Mouse (Mus musculus) limb, embryonic 10.5 days (tissue): ENCODE measurements around the gene Slc2a2. TPM values are rescaled to one million over a fixed set of nuclear protein-coding genes. Genes with fewer than 3 reads are reported as not detected.

ENCODE experiments used
- DNase-seq: peaks from one replicate; pipeline ENCODE4 v3.0.0-alpha.2; 2017; ENCODE audit warnings: low spot score
- H3K27ac ChIP-seq: fragments of 300-500 bp; sonication (generic); 2 replicates; pipeline ENCODE4 v1.5.1; 2016; ENCODE audit warnings: mild to moderate bottlenecking
- H3K27me3 ChIP-seq: fragments of 300-500 bp; sonication (generic); 2 replicates; pipeline ENCODE4 v1.6.1; 2016; ENCODE audit warnings: low read depth, mild to moderate bottlenecking; ENCODE audit not compliant: poor library complexity, severe bottlenecking
- H3K36me3 ChIP-seq: fragments of 300-500 bp; sonication (generic); 2 replicates; pipeline ENCODE4 v1.6.1; 2016; ENCODE audit warnings: mild to moderate bottlenecking, moderate library complexity
- H3K4me1 ChIP-seq: fragments of 300-500 bp; sonication (generic); 2 replicates; pipeline ENCODE4 v1.6.1; 2016
- H3K4me3 ChIP-seq: fragments of 300-500 bp; sonication (generic); 2 replicates; pipeline ENCODE4 v1.5.1; 2016; ENCODE audit warnings: mild to moderate bottlenecking, moderate library complexity
- H3K9me3 ChIP-seq: fragments of 300-500 bp; sonication (generic); replicated peaks from 2 replicates; pipeline ENCODE4 v1.6.1; 2016; ENCODE audit warnings: mild to moderate bottlenecking
- WGBS: fragments of 180-500 bp; shearing (Covaris S2); methylation state at CpG from one replicate; pipeline ENCODE4 v1.1.7; 2016; 5-methylcytosine and 5-hydroxymethylcytosine counted together
- polyA plus RNA-seq: library from polyadenylated mRNA; unstranded; fragments of >200 nt; fragmentation: Nextera tagmentation; extraction: Ambion mirVana; gene quantifications from 2 replicates; pipeline ENCODE4 v1.2.1, GENCODE M21; 2016

The Slc2a2 gene
- not detected in 2 replicates for polyA plus RNA-seq

DNA sequence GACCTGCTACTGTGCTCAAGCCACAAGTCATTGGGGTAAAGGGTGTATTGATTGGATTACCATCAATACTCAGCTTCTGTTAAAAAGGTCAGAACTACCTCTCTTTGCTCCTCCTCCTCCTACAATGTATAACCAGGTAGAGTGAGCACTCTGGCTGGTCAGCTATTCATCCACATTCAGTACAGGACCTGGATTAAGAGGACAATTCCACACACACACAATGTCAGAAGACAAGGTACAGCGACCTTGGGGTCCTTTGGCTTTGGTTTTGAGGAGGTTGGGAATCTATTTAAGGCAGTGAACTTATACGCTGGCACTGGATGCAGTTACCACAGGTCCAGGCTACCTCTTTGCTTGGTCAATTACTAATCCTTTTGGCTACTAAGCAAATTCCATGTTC lies at the start of gene Slc2a2:
Slc2a2 (plus strand) TSS at position 107 of the 400 bp plus-strand sequence.
- Histone ChIP-seq H3K4me1 (peaks cover 4% of the 10 kb centered on the region), H3K27ac (no peak within 1 kb of the TSS), H3K36me3 (no peaks in the 10 kb centered on the region), H3K27me3 (no peaks in the 10 kb centered on the region), H3K4me3 (no peak within 1 kb of the TSS), H3K9me3 (no peaks in the 10 kb centered on the region)
- no peak for DNase-seq
- 86% methylated on average over 2 of the region's 2 CpGs for WGBS

DNA sequence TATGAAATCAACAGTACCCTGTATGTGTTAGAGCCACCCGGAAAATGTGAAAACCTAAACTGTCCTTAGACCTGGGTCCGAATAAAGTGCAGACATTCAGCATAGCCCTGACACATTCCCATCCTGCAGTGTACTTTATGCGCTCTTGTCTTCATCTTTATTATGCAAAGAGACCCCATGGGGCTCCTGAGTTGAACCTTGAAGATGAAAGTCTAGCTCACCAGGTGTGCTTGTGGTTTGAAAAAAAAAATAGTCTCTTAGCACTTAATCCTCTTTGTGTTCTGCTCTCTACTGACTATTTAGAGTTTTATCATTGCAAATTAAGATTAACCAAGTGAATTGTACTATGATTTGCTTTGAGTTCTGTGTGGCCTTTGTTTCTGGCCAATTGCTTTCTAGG lies 45.1 kb upstream of the Slc2a2 start:
- 77% methylated on average over 3 of the region's 3 CpGs for WGBS
- no peaks in the 10 kb centered on the region for H3K4me1 ChIP-seq
- H3K4me3 ChIP-seq: no peak overlapping the region
- H3K27ac ChIP-seq: no peak overlapping the region
- no peaks in the 10 kb centered on the region for H3K36me3 ChIP-seq
- no peaks in the 10 kb centered on the region for H3K9me3 ChIP-seq
- no peaks in the 10 kb centered on the region for H3K27me3 ChIP-seq
- DNase-seq: no peak

DNA sequence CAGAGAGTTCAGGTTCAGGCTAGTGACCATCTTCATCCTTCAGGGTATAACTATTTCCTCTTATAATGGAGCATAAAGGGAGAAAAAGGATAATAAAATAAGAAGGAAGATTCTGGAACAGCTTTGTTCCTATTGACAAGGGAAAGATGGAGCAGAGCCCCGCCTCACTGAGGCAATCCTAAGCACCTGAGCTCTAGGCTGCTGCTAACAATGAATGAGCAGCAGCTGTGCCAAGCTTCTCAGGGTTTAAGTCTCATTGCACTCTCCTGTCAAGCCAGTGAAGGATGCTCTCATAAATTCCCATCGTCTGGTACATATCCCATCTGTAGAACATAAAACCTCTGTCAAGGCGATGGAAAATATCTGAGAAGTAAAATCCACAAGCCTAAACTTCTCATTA lies 44.7 kb upstream of the Slc2a2 start:
- Histone ChIP-seq H3K36me3 (no peaks in the 10 kb centered on the region), H3K27me3 (no peaks in the 10 kb centered on the region), H3K27ac (no peak overlapping the region), H3K9me3 (no peaks in the 10 kb centered on the region), H3K4me1 (no peaks in the 10 kb centered on the region), H3K4me3 (no peak overlapping the region)
- 76% methylated on average over 3 of the region's 3 CpGs for WGBS
- DNase-seq: no peak

DNA sequence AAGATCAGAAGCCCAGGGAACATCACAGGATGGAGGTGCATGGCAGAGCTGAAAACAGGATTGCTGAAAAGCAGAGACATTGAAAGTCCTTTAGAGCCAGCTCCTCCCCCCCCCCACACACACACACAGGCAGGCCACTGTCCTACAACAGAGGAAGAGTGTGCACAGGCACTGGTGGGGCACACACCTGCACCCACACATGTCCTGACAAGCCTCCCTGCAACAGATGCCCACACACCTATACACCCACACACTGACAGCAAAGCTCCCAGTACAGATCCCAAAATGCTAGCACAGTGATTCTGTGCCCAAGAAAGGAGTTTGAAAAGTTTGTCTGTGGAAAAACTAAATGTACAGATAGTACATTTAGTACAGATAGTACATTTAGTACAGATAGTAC lies 43.0 kb upstream of the Slc2a2 start:
- Histone ChIP-seq H3K9me3 (no peaks in the 10 kb centered on the region), H3K36me3 (no peaks in the 10 kb centered on the region), H3K4me1 (no peaks in the 10 kb centered on the region), H3K4me3 (no peak overlapping the region), H3K27me3 (no peaks in the 10 kb centered on the region), H3K27ac (no peak overlapping the region)
- no peak for DNase-seq

DNA sequence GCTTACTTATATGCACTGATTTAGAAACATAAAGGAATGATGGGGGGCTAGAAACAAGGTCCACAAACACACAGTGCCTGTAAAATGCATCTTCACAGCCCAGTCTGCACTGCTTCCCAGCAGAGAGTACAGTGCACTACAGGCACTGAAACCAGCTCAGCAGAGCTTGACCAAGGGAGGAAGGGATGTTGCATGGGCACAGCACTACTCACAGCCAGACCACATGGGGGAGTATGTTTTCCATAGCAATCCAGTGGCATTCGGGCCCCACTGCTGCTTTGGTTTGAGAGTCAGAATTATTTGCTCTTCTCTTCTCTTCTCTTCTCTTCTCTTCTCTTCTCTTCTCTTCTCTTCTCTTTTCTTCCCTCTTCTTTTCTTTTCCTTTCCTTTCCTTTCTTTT lies 39.4 kb upstream of the Slc2a2 start:
- no peaks in the 10 kb centered on the region for H3K9me3 ChIP-seq
- H3K4me3 ChIP-seq: no peak overlapping the region
- no peaks in the 10 kb centered on the region for H3K36me3 ChIP-seq
- WGBS: 64% methylated on average over 1 of the region's 1 CpGs
- H3K27me3 ChIP-seq: no peaks in the 10 kb centered on the region
- DNase-seq: no peak
- H3K4me1 ChIP-seq: no peaks in the 10 kb centered on the region
- H3K27ac ChIP-seq: no peak overlapping the region

DNA sequence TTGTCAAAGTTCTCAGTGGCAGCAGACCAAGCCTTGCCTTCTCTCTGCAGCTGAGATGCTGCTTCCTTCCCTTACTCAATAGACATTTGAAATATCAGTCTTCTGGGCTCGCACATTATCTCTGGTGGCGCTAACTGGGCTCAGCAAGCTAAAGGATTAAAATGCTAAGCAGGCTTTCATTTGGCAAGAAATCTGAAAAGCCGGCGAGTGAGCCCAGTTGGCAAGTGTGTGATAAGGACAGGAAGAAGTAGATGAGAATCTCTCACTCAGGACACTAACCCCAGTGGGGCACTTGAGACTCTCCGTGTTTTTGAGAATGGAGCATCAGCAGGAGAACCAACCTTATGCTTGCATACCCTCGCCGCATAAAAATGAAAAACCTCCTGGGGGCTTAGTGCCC lies 16.9 kb upstream of the Slc2a2 start:
- Histone ChIP-seq H3K4me1 (peaks cover 7% of the 10 kb centered on the region; the same call in 1 of the 2 replicates), H3K36me3 (no peaks in the 10 kb centered on the region), H3K27ac (no peak overlapping the region), H3K4me3 (no peak overlapping the region), H3K9me3 (no peaks in the 10 kb centered on the region), H3K27me3 (no peaks in the 10 kb centered on the region)
- DNase-seq: no peak
- 89% methylated on average over 7 of the region's 7 CpGs for WGBS

DNA sequence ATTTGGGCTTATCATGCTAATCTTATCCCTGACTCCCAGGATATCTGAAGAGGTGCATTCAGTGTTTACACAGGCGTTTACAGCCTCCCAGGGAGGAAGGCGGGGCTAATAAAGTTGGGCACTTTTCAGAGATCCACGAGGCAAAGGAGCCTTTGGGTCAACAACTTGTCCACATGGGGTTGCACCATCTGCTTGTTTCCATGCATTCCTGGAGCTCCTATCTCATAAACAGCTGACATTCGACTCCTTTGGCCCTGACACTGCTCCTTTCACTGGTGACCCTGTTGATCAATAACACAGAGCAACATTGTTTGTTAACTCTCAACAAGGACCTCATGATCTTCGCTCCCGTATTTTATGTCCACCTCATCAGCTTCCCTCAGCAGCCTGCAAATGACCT lies 15.8 kb upstream of the Slc2a2 start:
- 40% methylated on average over 6 of the region's 6 CpGs for WGBS

DNA sequence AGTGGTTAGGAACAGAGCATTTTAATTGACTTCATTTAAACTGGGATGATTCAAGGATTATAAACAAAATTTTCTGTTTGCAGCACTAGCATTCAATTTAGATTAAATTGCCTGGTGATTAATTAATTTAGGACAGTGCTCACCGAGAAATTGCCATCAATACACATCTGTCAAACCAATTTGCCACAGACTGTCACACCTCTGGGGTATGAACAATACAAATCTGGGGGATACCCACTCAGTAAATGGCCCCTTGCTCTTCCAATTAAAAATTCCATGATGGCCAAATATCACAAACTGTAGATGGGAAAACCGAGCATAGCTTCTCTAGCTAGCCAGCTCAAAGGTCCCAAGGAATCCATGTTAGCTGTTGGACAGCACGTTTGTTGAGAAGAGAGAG lies 15.3 kb upstream of the Slc2a2 start:
- H3K4me3 ChIP-seq: no peak overlapping the region
- H3K27ac ChIP-seq: no peak overlapping the region
- DNase-seq: no peak
- no peaks in the 10 kb centered on the region for H3K27me3 ChIP-seq
- peaks cover 7% of the 10 kb centered on the region; the same call in 1 of the 2 replicates for H3K4me1 ChIP-seq
- no peaks in the 10 kb centered on the region for H3K36me3 ChIP-seq
- WGBS: 84% methylated on average over 3 of the region's 3 CpGs
- H3K9me3 ChIP-seq: no peaks in the 10 kb centered on the region

More for the DNA sequence above, 15.8 kb upstream of the Slc2a2 start:
- Histone ChIP-seq H3K4me1 (peaks cover 7% of the 10 kb centered on the region; the same call in 1 of the 2 replicates), H3K27me3 (no peaks in the 10 kb centered on the region), H3K9me3 (no peaks in the 10 kb centered on the region), H3K36me3 (no peaks in the 10 kb centered on the region), H3K4me3 (no peak overlapping the region), H3K27ac (no peak overlapping the region)
- DNase-seq: no peak

DNA sequence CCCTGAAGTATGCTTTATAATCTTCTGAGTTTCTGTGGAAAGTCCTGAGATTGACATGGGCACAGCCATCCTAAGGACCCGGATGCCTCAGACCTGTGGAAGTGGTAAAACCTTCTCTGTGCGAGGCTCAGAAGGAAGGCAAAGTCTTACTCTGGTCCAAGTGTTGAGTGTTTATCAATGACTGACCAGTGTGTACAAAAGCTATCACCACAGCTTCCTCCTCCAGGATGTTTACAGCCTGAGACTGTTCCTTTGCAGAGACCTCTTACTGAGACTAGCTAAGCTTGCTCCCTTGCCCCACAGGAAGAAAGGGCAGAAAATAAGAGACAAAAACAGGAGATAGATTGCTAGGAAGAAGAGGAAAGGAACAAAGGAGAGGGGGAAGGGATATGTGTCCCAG lies 12.2 kb upstream of the Slc2a2 start:
- no peaks in the 10 kb centered on the region for H3K36me3 ChIP-seq
- H3K9me3 ChIP-seq: no peaks in the 10 kb centered on the region
- H3K4me3 ChIP-seq: no peak overlapping the region
- peaks cover 7% of the 10 kb centered on the region; the same call in 1 of the 2 replicates for H3K4me1 ChIP-seq
- H3K27me3 ChIP-seq: no peaks in the 10 kb centered on the region
- 83% methylated on average over 2 of the region's 2 CpGs for WGBS
- no peak overlapping the region for H3K27ac ChIP-seq
- no peak for DNase-seq

DNA sequence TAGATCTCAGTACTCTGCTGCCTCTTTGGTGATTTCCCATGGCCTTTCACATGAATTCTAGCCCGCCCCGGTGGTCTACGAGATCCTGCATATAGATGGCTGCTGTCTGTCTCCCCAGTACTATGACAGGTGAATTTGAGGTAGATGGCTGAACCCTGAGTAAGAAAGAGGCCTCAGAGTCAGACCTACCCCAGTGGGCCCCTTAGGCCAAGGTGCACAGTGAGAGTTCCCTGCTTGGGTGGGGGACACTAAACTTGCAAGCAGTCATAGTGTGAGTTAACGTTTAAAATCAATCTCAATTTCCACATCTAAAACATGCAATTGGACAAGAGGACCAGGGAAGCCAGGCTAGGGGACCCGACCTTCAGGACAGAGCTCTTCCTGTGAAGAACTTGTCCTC lies 2.9 kb upstream of the Slc2a2 start:
- Histone ChIP-seq H3K27me3 (no peaks in the 10 kb centered on the region), H3K4me3 (no peak overlapping the region), H3K4me1 (peaks cover 4% of the 10 kb centered on the region), H3K27ac (no peak overlapping the region), H3K36me3 (no peaks in the 10 kb centered on the region), H3K9me3 (no peaks in the 10 kb centered on the region)
- no peak for DNase-seq
- 90% methylated on average over 5 of the region's 5 CpGs for WGBS

DNA sequence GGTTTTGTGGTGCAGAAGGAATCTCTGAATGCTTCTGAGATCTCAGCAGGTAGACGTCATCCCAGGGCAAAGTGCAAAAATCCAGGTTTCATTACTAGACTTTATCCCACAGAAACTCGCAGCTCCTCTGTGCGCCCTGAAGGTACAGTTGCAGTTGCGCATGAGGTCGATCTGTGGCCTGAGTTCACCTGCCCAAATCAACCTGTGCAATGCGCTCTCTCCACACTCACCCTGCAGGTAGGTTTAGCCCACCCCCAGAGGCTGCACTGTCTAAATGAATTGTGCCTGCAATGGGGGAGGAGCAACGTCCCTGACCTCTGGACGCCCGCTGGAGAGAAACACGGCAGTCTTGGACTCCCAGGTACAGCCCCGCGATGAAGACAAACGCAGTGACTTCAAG lies 2.1 kb upstream of the Slc2a2 start:
- no peak for DNase-seq

DNA sequence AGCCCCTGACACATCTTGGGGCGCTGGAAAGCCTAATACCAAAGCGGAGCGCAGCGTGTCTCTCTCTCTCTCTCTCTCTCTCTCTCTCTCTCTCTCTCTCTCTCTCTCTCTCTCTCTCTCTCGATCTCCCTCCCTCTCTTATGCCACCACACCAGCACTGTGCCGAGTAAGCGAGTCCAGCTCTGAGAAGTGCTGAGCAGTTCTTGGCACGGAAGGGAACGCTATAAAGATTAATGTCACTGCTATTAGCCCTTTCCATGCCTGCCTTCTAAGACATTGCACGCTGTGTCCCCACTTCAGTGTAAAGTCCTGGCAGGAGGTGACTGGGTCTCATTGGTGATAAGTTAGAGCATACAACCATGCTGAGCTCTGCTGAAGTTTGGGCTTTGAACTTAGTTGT lies 1.5 kb upstream of the Slc2a2 start:
- no peak for DNase-seq
- Histone ChIP-seq H3K4me1 (peaks cover 4% of the 10 kb centered on the region), H3K4me3 (no peak overlapping the region), H3K27ac (no peak overlapping the region), H3K36me3 (no peaks in the 10 kb centered on the region), H3K9me3 (no peaks in the 10 kb centered on the region), H3K27me3 (no peaks in the 10 kb centered on the region)
- 80% methylated on average over 10 of the region's 10 CpGs for WGBS

More for the DNA sequence above, 2.1 kb upstream of the Slc2a2 start:
- H3K36me3 ChIP-seq: no peaks in the 10 kb centered on the region
- 76% methylated on average over 13 of the region's 13 CpGs for whole genome bisulfite sequencing
- H3K4me1 ChIP-seq: peaks cover 4% of the 10 kb centered on the region
- H3K4me3 ChIP-seq: no peak overlapping the region
- no peaks in the 10 kb centered on the region for H3K9me3 ChIP-seq
- H3K27me3 ChIP-seq: no peaks in the 10 kb centered on the region
- no peak overlapping the region for H3K27ac ChIP-seq

DNA sequence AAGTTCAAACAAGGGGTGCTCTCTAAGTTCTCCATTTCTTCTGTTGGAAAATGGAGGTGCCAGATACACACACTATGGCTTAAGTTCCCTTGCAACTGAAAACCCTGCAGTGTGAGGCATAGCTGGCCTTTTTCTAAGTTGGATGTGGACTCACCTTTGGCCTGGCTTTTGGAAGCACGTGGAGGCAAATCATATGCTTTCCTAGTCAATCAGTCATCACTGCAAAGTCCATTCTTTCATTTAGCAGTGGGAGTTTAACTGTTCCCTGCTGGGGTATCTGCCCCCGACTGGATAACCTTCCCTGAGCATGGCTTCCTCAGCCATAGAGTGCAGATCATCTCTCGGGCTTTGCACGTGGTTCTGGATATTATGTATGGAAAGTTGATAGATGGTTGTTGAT lies 1.9 kb downstream of the Slc2a2 start:
- Histone ChIP-seq H3K9me3 (no peaks in the 10 kb centered on the region), H3K27me3 (no peaks in the 10 kb centered on the region), H3K4me1 (peaks cover 4% of the 10 kb centered on the region), H3K27ac (no peak overlapping the region), H3K36me3 (no peaks in the 10 kb centered on the region), H3K4me3 (no peak overlapping the region)
- WGBS: 81% methylated on average over 4 of the region's 4 CpGs
- DNase-seq: no peak

DNA sequence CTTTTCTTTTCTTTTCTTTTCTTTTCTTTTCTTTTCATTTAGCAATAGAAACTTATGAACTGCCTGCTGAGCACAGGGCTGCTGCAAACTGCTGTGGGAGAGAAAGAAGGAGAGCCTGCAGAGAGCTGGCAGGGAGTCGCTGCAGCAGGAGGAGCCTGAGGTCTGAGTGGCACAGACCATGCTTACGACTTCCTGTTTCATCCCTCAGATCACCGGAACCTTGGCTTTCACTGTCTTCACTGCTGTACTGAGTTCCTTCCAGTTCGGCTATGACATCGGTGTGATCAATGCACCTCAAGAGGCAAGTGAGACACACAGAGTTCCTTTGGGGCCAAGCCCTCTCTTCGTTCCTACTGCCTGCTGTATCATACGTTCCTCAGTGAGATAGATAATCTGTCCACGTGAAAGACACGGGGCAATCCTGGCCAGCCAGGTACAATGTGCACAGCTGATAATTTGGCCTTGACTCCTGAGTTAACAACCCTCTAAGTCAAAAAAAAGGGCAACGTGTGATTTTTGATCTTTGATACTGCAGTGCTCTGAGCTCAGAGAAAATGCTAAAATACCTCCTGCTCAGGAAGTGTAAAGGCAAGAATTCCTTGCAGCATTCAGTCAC lies 7.9 kb downstream of the Slc2a2 start:
- WGBS: 76% methylated on average over 10 of the region's 10 CpGs
- H3K27me3 ChIP-seq: no peaks in the 10 kb centered on the region

More for the DNA sequence above, 7.9 kb downstream of the Slc2a2 start:
- no peaks in the 10 kb centered on the region for H3K36me3 ChIP-seq
- H3K4me3 ChIP-seq: no peak overlapping the region
- H3K4me1 ChIP-seq: no peaks in the 10 kb centered on the region
- DNase-seq: no peak
- no peaks in the 10 kb centered on the region for H3K9me3 ChIP-seq
- H3K27ac ChIP-seq: no peak overlapping the region
